Mouse (Mus musculus): ENCODE data around the gene Ttc9c.
"Not testable (repeated sequence)": the region's sequence is repeated elsewhere in the genome, so short reads cannot be mapped to it uniquely, and the experiment has no call there.

Gene Ttc9c

DNA sequence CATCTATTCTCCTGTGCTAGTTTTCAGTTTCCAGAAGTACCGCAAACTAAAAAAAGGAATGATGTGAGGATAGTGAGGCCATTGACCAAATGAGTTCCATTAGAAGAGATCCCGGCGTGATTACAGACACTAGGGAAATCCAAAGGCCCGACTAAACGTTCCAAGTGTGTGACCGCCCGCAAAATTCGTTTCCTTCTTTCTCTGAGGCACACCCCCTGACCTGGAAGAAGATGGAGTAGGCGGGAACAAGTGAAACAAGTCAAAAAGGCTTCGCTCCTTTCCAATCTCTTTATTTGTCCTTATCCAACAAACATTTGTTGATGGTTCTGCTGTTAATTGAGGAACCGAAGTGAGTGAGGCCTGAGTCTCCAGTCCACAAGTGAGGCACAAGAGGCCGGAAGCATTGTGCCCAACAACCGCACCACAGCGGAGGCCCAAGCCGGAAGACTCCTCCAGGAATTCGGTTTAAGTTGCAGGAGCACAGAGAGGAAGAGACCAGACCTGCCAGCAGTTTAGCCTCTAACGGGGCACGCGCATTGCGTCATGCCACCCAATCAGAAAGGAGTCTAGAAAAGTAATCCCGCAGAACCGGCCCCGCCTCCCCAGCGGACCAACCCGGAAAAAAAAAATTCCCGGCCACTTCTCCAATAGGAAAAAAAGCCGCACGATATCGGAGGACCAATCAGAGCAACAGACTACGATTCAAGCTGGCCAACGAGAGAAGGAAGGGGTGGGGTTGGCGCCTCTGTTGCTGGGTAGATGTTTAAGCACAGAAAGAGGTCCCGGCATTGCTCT, at the start of gene Ttc9c:
Gene Ttc9c (minus strand): TSS at position 533 of the 795 bp plus-strand sequence.
- peak; percentile 97 to 99 for DNase-seq (ENCODE audit: low spot score in 2 of 2)

DNA sequence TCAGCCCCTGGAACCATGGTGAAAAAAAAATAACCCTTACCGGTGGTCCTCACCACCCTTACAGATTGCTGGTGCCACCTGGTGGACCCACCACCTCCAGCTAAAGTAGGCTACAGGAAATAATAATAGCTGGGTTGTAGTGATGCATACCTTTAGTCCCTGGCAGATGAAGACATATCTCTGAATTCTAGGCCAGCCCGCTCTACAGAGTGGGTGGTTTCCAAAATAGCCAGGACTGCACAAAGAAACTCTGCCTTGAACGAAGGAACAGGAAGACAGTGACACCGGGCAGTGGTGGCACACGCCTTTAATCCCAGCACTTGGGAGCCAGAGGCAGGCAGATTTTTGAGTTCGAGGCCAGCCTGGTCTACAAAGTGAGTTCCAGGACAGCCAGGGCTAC, 45.1 kb upstream of the Ttc9c start:
- no peak for DNase-seq (ENCODE audit: low spot score in 2 of 2)

DNA sequence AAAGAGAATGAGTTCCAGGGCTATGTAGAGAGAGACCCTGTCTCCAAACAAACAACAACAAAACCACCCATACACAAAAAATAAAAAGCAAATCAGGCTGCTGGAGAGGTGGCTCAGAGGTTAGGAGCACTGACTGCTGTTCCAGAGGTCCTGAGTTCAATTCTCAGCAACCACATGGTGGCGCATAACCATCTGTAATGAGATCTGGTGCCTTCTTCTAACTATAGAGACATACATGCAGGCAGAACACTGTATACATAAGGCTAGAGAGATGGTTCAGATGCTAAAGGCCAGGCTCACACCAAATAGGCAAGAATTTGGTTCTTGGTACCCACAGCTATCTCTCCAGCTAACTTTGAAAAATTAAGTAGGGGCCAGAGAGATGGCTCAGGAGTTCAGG, 39.9 kb upstream of the Ttc9c start:
- no peak for DNase-seq (ENCODE audit: low spot score in 2 of 2)

DNA sequence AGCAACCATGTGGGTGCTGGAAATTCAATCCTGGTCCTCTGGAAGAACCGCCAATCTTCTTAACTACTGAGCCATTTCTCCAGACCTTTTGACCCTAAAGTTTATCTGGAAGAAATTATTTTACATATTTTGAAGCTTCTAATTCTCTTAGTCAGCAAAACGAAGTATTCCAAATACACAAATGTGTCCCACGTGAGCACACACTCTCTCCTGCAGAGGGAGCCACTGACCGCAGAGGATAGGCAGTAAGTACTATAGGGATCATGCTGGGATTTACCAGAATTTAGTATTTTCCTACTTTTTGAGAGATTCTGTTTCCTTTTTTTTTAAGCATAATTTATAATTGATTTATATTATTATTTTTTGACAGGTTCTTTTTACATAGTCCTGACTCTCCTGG, 38.6 kb upstream of the Ttc9c start:
- DNase-seq (ENCODE audit: low spot score in 2 of 2): no peak

DNA sequence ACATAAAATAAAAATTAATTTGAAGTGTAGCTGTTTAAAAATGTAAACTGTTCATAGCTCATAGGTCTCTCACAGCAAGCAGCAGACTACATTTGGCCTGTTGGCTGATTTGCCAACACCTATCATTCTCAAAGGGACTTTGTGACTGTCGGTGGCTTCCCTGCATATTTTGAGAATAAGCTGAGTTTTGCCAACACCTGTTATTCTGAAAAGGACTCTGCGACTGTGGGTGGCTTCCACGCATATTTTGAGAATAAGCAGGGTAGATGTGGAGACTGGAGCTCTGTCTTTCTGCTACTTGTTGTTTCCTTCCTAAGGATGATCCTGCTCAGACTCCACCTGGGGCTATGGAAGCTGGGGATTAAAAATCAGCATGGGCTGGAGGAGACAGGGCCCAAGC, 34.0 kb upstream of the Ttc9c start:
- no peak for DNase-seq (ENCODE audit: low spot score in 2 of 2)

DNA sequence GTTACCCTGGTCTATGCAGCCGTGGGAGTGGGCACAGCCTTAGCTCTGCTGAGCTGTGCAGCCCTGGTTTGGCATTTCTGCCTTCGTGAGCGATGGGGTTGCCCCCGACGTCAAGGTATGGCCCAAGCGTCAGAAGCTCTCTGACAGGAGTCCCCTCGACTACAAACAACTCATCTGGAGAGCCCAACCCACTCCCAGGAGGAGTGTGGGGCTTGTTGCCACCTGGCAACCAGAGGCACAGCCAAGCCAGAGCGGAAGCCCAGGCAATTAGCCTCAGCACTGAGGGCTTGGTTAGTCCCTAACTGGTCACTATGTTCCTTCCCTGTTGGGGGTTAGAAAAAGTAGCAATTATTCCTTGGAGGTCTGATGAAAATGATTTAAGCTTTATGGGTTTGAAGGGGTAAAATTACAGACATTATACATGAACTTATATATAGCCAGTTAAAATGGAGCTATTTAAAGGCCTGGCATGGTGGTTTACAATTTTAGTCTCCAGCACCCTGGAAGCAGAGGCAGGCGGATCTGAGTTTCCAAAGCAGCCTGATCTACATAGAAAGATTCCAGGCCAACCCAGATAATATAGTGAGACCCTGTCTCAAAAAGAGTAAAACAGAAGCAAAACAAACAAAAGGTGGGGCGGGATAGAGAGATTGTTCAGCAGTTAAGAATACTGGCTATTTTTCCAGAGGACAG, 33.2 kb upstream of the Ttc9c start:
- DNase-seq (ENCODE audit: low spot score in 2 of 2): no peak

DNA sequence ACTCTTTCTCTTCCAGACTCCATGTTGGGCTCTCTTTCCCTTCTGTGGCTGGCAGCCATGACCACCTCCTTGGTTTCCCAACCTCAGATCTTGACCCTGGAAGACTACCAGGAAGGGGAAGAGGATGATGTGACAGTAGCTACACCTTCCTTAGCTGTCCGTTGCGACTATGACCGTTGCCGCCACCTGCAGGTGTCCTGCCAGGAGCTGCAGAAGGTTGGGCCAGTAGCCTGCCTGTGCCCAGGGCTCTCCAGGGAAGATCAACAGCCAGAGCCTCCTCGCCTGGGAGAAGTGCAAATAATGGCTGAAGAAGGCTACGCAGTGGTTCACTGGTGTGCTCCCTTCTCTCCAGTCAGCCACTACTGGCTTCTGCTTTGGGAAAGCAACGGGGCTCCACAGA, 32.5 kb upstream of the Ttc9c start:
- DNase-seq (ENCODE audit: low spot score in 2 of 2): no peak

DNA sequence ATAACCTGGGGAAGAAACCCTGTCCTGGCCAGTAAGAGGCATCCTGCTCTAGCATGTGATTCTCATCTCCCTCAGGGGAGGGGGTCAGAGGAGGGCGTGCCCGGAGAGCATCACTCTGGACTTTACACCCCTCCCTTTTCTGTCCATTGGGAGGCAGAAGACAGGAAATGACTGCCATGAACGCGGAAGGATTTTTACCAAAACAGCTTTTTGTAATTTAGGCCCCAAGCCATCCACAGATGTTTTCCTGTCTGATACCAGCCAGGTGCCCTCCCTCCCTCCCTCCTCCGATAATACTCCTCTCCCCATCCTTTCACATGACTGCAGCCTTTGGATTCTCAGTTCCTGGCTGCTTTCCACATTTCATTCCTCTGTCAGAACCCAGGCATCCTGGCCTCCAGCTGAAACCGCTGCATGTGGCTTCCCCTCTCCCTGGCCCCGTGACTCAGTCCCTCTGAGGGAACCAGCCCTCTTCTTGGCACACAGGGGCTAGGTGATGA, 31.3 kb upstream of the Ttc9c start, which contains the start of gene Lrrn4cl:
Gene Lrrn4cl (plus strand): TSS at position 367 of the 500 bp plus-strand sequence.
- DNase-seq (ENCODE audit: low spot score in 2 of 2): no peak

DNA sequence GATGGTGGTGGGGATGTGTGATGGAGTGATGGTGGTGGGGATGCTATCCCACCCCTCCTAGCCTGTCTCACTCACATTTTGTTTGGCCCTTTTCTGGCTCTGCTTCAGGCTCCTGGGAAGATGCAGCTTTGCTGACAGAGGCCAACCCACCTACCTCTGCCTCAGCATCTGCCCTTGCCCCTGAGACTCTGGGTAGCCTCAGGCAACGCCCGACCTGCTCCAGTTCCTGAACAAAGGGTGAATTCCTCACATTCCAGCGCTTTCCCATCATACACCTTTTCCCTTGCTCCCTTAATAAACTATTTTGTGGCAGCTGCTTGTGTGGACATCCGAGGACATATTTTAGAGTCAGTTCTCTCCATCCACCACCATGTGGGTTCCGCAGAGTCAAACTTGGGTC, 29.2 kb upstream of the Ttc9c start:
- DNase-seq (ENCODE audit: low spot score in 2 of 2): no peak

DNA sequence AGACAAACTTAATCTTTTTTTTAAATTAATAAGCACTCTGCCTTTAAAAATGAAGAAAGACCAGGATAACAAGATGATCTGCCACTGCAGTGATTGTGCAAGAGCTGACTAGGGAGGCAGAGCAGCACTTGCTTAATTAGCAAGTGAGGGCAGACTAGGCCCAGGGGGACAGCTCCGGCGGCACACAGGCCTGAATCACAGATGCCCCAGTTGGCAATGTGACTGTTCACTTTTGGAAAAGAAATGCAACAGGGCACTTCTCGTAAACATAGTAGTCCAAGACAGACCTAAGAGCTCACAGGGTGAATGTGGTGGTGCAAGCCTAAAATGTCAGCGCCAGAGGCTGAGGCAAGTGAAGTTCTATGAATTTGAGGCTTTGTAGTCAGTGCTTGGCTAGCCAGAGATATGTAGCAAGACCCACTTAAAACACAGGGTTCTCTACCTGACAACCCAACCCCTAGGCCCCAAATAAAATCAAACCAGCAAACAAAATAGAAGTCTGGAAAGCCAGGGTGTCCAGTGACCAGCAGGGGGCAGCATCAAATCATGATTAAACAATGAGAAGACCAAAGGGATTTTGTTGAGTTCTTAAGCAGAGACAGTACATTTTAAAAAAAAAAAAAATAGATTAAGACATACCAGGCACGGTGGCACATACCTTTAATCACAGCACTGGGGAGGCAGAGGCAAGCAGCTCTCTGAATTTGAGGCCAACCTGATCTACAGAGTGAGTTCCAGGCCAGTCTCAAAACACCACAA, 25.4 kb upstream of the Ttc9c start:
- peak; percentile 42 to 66 for DNase-seq (ENCODE audit: low spot score in 2 of 2)

DNA sequence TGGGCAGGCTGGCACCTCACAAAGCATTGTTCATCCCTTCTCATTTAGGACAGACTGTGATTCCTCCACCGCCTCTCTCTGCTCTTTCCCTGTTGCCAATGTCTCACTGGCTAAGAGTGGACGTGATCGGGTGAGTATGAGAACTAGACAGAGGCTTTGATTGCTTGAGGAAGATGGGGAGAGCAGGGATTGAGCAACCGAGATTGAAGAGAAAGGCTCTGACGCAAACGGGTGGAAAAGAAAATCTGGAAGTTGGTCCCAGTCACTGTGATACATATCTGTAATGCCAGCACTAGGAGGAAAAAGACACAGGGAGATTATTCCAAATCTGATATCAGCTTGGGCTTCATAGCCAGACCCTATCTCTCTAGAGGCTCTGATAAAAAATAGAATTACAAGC, 23.8 kb upstream of the Ttc9c start:
- no peak for DNase-seq (ENCODE audit: low spot score in 2 of 2)

DNA sequence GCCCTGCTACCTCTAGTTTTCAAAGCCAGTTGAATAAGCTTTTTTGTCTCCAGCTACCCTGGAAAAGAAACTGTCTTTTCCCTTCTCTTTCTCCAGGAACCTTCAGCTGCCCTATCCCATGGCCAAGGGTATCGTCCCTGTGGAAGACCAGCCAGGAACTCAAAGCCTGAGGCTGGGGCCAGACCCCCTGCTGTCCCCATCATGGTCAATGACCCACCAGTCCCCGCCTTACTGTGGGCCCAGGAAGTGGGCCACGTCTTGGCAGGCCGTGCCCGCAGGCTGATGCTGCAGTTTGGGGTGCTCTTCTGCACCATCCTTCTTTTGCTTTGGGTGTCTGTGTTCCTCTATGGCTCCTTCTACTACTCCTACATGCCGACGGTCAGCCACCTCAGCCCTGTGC, 21.9 kb upstream of the Ttc9c start:
- no peak for DNase-seq (ENCODE audit: low spot score in 2 of 2)

DNA sequence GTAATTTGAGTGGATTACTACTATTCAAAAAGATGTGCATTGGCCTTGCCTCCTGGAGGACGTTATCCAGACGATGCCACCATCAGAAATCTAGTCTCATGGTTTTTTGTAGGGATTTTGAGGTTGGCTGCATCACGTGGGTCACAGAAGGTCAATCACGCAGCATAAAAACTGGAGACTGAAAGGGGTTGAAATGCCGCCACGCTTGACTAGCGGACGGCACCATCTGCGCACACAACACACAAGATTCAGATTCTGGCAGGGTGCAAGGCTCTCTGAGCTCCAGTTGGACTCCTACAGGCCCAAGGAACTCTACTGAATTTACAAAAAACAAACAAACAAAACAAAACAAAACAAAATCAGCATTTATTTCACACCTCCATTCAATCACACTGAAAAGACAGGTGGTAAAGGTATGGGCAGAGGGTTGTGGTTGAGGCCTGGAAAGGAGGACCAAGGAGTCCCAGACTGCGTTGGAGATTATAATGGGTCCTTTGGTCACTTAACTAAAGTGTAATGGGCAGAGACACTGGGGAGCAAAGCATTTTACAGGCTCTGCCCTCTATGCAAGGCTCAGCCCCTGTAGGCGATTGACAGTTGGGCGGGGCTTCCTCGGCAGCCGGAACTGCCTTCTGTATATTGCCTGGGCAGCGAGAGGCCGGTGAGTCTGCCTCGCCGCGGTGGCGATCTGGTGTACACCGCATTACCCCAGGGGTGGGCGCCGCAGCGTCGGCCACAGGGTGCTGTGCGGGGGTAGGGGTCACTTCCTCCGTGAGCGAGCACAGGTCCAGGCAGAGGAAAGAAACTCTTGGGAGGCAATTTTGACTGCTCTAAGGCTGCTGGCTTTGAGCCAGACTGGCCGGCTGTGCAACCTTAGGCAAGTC, 21.0 kb upstream of the Ttc9c start:
- DNase-seq (ENCODE audit: low spot score in 2 of 2): peak; percentile 66 to 69

DNA sequence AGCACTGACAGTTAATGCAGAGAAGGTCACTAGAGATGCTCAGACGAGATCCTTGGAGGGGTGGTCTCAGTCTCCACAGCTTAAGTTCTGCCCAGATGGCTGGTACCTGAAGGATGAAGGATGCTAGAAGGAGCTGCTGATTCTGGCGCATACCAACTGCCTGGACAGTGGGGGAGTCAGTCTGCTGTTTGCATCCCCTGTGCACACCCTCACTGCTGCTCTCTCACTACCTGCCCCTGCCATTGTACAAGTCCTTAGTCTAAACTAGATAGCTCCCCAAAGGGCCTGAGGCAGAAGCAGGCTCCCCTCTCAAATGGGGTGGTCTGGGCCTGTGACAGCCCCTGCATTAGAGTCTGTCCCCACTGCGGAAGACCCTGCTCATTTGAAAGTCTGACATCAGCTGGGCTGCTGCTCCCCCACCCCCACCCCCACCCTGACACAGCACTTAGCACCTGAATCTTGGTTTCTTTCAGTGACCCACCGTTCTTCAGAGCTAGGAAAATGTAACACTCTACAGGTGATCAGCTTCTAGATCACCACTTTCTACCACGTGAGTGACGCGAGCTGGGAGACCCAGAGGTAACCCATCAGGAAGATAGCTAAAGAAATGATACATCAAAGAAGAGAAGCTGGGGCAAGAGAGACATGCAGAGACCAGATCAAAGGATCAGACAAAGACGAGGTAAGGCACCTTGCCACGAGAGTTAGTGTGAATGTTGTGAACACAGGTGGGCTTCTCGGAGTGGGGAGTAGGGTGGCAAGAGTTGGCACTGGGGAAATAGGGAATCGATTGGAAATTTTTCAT, 20.2 kb upstream of the Ttc9c start, which contains the start of gene Gng3:
Gene Gng3 (minus strand): TSS at position 92 of the 805 bp plus-strand sequence.
- DNase-seq (ENCODE audit: low spot score in 2 of 2): peak; percentile 78 to 84

DNA sequence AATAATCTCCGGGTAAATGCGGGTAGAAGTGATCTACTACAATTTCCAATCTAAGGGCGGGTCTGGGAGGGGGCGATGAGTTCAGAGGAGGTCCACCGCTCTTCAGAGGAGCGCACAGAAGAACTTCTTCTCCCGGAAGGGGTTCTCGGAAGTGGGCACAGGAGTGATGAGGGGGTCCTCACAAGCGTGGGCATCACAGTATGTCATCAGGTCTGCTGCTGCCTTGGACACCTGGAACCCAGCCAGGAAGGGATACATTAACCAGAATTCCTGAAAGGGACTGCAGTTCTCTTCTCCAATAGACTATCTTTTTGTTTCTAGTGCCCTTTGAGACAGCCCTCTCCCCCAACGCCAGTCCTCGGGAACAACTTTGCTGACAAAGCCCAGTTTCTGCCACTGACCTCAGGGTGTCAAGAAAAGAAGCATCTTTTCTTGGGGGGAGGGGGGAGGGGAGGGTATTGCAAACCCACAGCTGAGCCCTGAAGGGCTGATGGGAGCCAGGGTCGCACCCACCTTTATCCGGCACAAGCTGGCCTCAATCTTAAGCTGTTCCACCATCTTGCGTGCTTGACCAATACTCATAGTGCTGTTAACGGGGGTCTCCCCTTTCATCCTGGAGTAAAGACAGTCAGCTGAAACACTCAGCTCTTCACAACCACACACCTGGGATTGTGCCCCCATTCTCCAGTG, 19.1 kb upstream of the Ttc9c start:
- DNase-seq (ENCODE audit: low spot score in 2 of 2): no peak

DNA sequence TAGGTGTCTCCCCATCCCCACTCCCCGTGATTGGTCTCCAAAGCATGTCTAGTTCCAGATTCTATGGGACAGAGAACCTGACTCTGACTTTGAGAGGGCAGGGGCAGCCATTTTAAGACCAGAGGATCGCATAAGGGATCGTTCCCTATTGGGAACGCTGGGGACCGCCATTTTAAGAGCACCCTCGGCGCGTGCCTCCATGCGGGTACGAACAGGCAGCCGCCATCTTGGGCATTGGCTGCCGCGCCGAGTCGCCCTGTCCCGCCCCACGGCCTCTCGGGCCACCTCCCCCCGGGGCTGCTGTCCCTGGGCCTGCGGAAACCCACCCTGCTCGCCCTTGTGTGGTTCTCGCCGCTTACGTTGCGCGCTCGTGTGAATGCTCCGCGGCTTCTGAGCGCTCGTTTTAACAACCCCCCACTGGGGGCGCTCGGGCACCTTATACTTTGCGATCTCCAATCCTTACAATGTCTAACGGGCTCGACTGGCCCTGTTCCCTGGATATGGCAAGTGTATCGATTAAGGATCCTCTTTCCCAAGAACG, 18.2 kb upstream of the Ttc9c start, which contains the start of gene Bscl2:
Gene Bscl2 (plus strand): TSS at position 217 of the 541 bp plus-strand sequence.
- peak; percentile 85 to 86 for DNase-seq (ENCODE audit: low spot score in 2 of 2)

DNA sequence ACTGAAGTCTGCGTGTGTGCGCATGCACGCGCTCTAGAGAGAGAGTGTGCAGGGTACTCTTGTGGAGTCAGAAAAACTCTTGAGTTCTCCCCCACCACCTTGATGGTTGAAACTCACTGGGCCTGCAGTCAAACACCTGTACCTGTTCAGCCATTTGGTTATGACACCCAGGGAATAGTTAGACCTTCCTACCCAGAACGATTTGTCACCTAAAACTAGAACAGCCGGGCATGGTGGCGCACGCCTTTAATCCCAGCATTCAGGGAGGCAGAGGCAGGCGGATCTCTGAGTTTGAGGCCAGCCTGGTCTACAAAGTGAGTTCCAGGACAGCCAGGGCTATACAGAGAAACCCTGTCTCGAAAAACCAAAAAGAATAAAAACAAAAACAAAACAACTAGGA, 17.2 kb upstream of the Ttc9c start:
- DNase-seq (ENCODE audit: low spot score in 2 of 2): not testable (repeated sequence)

DNA sequence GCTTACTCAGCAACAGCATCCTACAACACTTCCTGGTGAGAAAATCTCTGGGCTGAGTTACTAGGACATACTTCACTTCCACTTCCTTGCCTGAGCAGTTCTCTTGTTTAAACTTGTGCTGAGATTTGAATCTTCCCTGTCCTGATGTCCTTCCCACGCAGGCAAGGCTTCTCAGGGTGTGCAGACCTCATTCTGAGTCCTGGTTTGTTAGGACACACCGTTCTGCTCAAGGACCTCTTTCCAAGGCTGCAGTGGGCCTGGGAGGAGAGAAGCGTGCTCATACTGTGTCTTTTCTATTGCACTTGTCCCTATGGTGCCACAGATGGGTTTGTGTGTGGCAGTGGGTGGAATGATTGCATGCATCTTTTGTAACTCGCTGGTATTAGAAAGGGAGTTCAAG, 13.8 kb upstream of the Ttc9c start:
- no peak for DNase-seq (ENCODE audit: low spot score in 2 of 2)

DNA sequence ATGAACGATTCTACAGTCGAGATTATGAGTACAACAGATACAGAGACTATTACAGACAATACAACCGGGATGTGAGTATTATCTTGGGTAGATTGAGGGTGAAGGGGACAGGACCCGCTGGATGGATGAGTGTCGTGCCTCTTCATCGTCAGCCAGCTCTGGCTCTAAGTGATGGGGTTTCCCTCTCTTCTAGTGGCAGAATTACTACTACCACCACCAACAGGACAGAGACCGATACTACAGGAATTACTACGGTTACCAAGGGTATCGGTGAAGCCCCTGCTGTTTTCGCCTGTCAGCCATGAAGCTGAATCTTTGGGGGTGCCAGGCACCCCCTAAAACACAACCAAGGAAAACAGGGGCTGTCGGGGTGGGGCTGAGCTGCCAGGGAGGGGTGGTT, 12.1 kb upstream of the Ttc9c start:
- no peak for DNase-seq (ENCODE audit: low spot score in 2 of 2)
